Mouse (Mus musculus) CH12.LX (cell line): ENCODE data around the gene Prkar1b.

Experiments used
- MAX ChIP-seq: IDR thresholded peaks from 2 replicates; pipeline ENCODE4 v1.6.1; 2011; ENCODE audit warnings: low read length, improper control_type of control experiment
- MAZ ChIP-seq: IDR thresholded peaks from 2 replicates; pipeline ENCODE4 v1.6.1; 2012; ENCODE audit warnings: low read depth, mild to moderate bottlenecking, inconsistent platforms, low read length, improper control_type of control experiment, moderate library complexity
- SMC3 ChIP-seq: IDR thresholded peaks from 2 replicates; pipeline ENCODE4 v1.6.1; 2011; ENCODE audit warnings: low read depth, low read length, improper control_type of control experiment

DNA sequence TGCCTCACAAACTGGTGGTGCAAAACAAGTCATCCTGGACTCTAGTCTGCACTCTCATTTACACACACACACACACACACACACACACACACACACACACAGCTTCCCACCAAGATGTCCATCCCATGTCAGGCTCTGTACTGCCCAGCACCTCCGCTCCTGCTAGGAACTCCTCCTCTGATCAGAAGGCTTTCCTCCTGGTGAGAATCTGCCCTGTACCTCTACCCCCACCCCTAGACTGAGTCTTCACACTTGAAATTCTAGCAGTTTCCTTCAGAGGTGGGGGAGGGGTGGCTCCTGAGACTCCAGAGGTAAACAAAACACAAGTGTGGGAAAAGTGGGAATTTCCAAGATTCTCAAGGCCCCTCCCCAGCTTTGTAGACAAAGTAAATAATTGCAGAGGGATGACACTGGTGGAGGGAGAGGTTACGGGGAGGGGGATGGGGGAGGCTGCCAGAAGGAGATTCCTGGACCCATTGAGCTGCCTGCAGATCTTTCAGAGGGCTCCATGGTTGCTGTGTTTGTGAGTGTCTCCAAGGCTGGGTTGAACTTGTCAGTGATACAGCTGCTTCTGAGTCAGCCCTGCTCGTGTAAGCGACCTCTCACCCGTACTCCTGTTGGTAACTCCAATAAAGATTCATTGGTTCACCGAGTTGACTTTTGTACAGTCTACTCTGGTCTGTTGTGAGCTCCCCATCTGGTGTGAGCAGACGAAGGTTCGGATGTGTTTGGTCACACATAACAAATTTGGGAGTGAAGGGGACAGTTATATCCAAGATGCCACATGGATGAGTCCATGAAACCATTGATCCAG, 54.3 kb downstream of the Prkar1b start:
- TF ChIP-seq SMC3 = no peak
- TF ChIP-seq MAZ = no peak
- no peak for TF ChIP-seq MAX
